24 mouse cellular contexts compared by ENCODE assay signal in genomic region chr11:35087454-35087853, GRCm38 (mm10). TPM values are rescaled to one million over a fixed set of nuclear protein-coding genes. Genes with fewer than 3 reads are reported as not detected.
DNase-seq lines count a peak whose midpoint lies in the region; ATAC-seq lines count a peak whose summit lies in the region.
"Had no signal": no experiment of that assay in that cellular context is flagged by ENCODE, and none has a peak within 500 bp of the region (broad histone marks: within the 10 kb centered on the region; RNA-seq: fewer than 3 reads in every experiment).

No protein-coding gene starts in this region.

- DNase-seq in A20 (ENCODE audit: low read depth, low spot score): peak; percentile 8
- peak; percentile 54 for DNase-seq in splenic B cell, adult 2 months (ENCODE audit: low read depth, low spot score)
- no peak for DNase-seq in neural tube, embryonic 10.5 days (ENCODE audit: extremely low spot score, low spot score)
- DNase-seq in right cerebral cortex, adult 18-20 months: no peak
- DNase-seq in heart, adult 11 months: no peak
- DNase-seq: adrenal gland, adult 8-10 months; adrenal gland, postnatal 14 days; adrenal gland, postnatal 36 days; cerebellum, adult 11-12 months; cerebellum, adult 2 months; cerebellum, adult 9-10 months; cerebellum, postnatal 10 days; cerebellum, postnatal 25 days; embryo, embryonic 11 days had no signal

- H3K27me3 ChIP-seq in splenic B cell, adult 2 months (ENCODE audit: control insufficient read depth, insufficient read depth, low read length, poor library complexity, severe bottlenecking): no peaks in the 10 kb centered on the region
- H3K27me3 ChIP-seq: embryonic facial prominence, embryonic 15.5 days; forebrain, embryonic 12.5 days; Patski had no signal

- ATAC-seq in common myeloid progenitor, adult 5-6 weeks (replicated peaks; ENCODE audit: low read depth, poor library complexity, severe bottlenecking): peak; percentile 42
- ATAC-seq: activated CD4-positive, CD25-positive, alpha-beta regulatory T cell, adult 4 months; forebrain, embryonic 14.5 days; forebrain, embryonic 16.5 days; Patski had no signal

- no peaks in the 10 kb centered on the region for H3K36me3 ChIP-seq in splenic B cell, adult 2 months (ENCODE audit: control insufficient read depth, insufficient read depth, low read length, poor library complexity, severe bottlenecking)
- H3K36me3 ChIP-seq: embryonic facial prominence, embryonic 13.5 days; embryonic facial prominence, embryonic 15.5 days; forebrain, embryonic 10.5 days; forebrain, embryonic 12.5 days; G1E had no signal

RNA-seq across cellular contexts. Expression of gene Slit3, which starts 33.6 kb away (rescaled TPM):
- not detected in 2 replicates for total RNA-seq in common myeloid progenitor, adult 5-6 weeks (2017)

Comparison
In these comparisons a context has a peak if more than half of its experiments do, and no peak if none do; other contexts are left out.
1. DNase-seq: peak in A20 (single experiment) and splenic B cell, adult 2 months (single experiment); none in neural tube, embryonic 10.5 days (single experiment), right cerebral cortex, adult 18-20 months (single experiment) and heart, adult 11 months (single experiment).